Mouse (Mus musculus) gastrocnemius, postnatal 10 days (tissue): ENCODE measurements around the gene Gjb3. TPM values are rescaled to one million over a fixed set of nuclear protein-coding genes. Genes with fewer than 3 reads are reported as not detected.

Experiments used
- DNase-seq: peaks from one replicate; pipeline ENCODE4 v3.0.0; 2021; ENCODE audit warnings: mixed read lengths
- total RNA-seq, 2 experiments: library from RNA; stranded (reverse); gene quantifications; 2 replicates each; pipeline ENCODE4 v1.2.3; 2021

Gjb3 gene
- total RNA-seq, 2 experiments from 2014 or later: not detected

DNA sequence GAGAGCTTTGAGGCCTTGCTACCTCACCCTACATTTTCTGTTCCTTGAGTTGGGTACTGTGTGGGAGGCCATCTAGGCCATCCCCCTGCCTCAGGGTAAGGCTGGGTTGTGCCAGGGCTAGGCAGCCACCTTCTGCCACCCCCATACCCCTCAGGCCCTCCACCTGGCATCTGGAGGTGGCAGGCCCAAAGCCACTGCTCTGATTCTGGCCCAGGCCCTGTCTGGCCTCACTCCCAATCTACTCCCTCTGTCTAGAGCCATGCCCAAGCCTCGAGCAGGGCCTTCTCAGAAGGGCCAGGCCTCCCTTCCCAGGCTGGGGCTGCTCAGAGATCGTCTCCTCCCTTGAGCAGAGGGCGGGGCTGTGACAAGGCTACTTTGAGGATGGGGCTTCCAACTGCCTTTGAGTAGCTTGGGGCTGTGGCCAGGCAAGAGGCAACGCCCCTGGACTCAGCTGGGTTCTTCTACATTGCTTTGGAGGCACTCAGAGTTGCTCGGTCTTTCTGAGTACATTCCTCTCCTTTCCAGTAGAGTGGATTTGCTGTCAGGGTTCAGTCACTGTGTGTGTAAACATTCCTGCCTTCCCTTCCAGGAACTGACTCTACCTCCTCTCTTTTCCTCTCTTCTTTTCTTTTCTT is 4.3 kb upstream of the Gjb3 start:
- DNase-seq: no peak

DNA sequence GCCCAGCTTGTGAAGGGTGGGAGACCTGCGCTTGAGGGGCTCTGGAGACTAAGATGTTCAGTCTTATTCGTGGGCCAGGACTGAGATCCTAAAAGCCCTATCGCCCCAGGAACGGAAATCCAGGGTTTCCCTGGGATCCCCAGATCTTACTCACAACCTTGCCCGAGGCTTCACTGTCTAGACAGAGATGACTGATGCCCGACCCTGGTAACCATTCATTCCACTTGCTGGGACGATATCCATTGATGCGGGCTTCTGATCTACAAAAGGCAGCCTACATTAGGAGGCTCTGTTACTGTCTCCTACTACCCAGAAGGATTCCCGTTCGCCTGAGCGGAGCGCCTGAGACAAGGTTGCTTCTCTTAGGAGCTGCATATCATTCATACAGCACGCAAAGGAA is 527 bp upstream of the Gjb3 start:
- no peak for DNase-seq

GRCm38 (mm10) chr4:127329751-127330150 is 893 bp downstream of the Gjb3 start:
- DNase-seq: no peak

GRCm38 (mm10) chr4:127329046-127329445 is 1.6 kb downstream of the Gjb3 start:
- no peak for DNase-seq

- no peak for DNase-seq
These were observed 2.3 kb downstream of the Gjb3 start for GRCm38 (mm10) chr4:127328378-127328777.

GRCm38 (mm10) chr4:127327749-127328148 is 2.9 kb downstream of the Gjb3 start:
- no peak for DNase-seq

- DNase-seq: no peak
These were observed 3.4 kb downstream of the Gjb3 start for GRCm38 (mm10) chr4:127327258-127327657.

- DNase-seq: no peak
These were observed 5.4 kb downstream of the Gjb3 start for GRCm38 (mm10) chr4:127325276-127325675.

- DNase-seq: peak; percentile 89
These were observed 5.9 kb downstream of the Gjb3 start for GRCm38 (mm10) chr4:127324759-127325158.

DNA sequence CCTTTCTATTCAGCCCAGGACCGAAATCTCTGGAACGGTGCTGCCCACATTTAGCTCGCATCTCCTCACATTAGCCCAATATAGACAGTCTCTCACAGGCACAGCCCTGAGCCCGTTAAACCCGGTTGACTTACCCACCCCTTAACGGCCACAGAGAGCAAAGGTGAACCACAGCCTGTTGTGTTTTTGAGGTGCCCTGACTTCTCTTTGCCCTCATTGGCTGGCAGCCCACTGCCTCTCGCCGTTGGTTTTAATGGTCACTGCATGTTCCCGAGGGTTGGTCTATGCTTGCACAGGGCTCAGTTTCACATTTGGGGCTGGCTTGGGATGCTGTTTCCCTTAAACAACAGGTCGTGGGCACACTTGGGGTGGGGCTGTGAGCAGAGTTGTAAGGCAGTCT is 6.3 kb downstream of the Gjb3 start:
- no peak for DNase-seq

GRCm38 (mm10) chr4:127323651-127324050 is 7.0 kb downstream of the Gjb3 start:
- DNase-seq: no peak

DNA sequence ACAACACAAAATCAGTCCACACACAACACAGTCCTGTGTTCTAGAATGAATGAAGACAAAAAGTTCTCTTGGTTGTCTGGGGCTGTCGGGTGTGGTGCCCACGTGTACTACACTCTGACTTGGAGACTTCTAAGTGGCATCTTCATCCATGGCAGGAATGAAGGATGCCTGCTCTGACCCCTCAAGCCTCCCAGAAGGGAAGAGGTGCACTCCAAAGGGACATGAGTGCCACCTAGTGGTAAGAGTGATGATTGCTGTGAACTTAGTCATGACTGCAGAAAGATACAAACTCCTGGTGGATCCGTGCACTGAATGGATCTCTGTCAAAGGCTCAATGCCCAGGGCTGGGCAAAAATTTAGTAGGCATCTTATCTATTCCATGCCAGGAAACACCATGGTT is 11.0 kb downstream of the Gjb3 start:
- DNase-seq: peak; percentile 69

DNA sequence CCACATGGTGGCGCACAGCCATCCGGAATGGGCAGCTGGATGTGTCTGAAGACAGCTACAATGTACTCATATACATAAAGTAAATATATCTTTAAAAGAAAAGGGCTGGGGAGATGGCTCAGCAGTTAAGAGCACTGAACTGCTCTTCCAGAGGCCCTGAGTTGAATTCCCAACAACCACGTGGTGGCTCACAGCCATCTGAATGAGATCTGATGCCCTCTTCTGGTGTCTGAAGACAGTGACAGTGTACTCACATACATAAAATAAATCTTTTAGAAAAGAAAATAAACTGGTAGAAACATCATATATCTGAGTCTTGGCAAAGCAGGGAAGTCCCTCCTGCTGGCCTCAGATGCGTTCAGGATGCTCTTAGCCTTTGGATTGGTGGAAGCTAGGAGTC is 13.5 kb downstream of the Gjb3 start:
- DNase-seq: no peak

DNA sequence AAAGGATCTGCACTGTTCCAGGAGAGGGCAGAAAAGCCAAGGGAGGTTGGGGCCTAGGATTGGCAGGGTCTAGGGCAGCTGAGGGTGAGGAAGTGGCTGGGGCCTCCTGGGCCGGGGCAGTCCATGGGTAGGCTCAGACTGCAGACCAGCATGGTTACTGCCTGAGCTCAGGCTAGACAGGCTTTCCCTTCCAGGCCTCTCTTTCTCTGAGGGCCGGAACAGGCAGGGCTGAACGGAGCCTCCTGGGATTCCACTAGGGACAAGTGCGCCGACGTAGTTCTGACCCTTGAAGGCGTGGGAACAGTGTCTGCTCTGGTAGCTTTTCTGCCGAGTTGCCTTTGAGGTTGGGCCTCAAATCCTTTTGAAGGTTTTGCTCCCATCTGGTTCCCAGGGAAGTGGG is 14.9 kb downstream of the Gjb3 start:
- DNase-seq: no peak

- no peak for DNase-seq
These were observed 16.1 kb downstream of the Gjb3 start for GRCm38 (mm10) chr4:127314585-127314984.

DNA sequence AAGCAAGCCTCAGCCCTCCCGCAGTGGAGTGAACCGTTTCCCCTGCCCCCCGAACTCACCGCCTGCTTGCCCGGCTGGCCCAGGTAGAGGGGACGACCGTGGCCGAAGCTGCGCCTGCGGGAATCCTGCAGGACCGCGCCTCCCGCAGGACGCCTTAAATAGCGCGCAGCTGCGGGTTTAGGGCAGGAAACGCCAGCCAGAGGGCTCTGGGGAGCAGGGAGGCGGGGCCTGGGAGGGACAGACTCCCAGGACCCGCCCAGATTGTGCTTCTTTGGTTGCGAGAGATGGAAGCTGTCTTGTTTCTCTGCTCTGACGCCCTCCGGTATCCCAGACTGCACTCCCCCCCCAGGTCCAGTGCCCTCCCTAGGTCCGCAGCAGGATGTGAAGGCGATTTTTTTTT is 16.8 kb downstream of the Gjb3 start, which contains the start of gene Gja4:
Gene Gja4, minus strand, starts transcription at position 179 of the 400 bp plus-strand sequence.
- peak; percentile 74 for DNase-seq

DNA sequence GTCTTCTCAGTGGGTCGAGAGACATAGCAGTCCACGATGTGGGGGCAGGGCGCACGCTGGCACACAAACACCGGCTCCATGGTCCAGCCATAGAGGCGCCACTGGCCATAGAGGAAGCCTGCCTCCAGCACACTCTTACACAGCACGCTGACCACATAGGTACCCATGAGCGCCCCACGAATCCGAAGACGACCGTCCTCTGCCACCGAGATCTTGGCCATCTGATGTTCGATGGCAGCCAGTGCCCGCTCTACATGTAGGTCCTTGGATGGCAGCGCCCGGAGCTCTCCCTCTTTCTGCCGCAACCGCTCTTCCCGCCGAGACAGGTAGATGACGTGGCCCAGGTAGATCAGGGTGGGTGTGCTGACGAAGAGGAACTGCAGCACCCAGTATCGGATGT is 18.3 kb downstream of the Gjb3 start:
- no peak for DNase-seq

GRCm38 (mm10) chr4:127311561-127311960 is 19.1 kb downstream of the Gjb3 start:
- DNase-seq: no peak

DNA sequence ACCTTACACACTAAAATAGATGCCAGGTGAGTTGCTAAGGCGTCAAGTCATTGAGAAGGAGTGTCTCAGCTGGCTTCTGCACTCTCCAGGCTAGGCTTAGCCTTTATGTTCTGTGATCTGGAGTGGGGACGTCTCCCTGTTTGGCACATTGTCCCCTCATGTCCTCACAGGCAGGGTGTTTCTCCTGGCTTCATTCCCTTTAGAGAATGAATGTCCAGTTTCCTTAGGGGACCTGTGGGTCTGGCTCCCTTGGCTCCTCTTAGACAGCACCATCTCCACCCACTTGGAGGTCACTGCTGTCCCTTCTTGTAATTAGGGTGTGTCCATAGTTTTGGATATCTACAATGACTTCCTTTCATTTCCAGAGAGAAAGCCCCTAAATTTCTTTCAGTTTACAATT is 23.7 kb downstream of the Gjb3 start:
- DNase-seq: no peak

- DNase-seq: no peak
These were observed 26.8 kb downstream of the Gjb3 start for GRCm38 (mm10) chr4:127303796-127304195.

- no peak for DNase-seq
These were observed 30.1 kb downstream of the Gjb3 start for GRCm38 (mm10) chr4:127300503-127300902.

DNA sequence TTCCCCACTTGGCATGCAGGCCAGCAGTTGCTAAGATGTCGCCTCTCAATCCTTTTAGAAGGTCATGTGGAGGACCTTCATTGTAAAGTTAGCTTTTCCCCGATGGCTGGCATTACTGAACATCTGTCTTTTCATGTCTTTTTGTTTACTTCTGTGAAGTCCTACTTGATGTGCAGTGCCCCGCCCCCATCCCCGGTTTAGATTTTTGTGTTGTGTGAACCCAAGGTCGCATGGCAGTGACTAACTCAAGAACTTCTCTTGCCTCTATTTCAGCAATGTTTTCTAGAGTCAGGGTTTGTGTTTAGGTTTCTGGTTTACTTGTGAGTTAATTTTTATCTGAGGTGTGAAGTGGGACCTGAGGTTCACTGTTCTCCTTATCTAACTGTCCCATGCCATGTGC is 38.0 kb downstream of the Gjb3 start:
- DNase-seq: no peak

DNA sequence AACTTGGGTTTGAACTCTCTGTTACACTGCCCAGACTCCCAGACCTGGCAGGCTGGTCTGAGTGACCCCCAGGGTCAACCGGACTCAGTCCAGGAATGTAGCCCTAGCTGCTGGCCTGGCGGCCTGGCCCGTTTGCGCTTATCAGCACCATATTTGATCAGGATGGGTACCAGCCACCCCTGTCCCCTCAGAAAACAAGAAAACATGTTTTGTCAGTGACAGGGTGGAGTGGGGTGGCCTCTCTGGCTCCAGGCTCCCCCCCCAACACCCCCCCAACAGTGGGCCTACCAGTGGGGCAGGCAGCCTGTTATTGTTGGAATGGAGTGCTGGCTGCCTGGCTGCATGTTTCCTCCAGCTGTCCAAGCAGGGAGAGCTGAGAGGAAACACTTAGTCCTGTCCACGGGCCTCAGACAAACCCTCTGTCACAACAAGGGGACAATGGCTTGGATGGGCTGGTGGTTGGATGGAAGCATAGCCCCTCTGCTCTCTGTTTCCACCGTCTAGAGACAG is 41.5 kb downstream of the Gjb3 start:
- DNase-seq: peak; percentile 15

GRCm38 (mm10) chr4:127286907-127287306 is 43.7 kb downstream of the Gjb3 start:
- DNase-seq: no peak

- no peak for DNase-seq
These were observed 51.4 kb downstream of the Gjb3 start for GRCm38 (mm10) chr4:127279241-127279640.
